Mouse (Mus musculus) megakaryocyte progenitor cell, adult 5-6 weeks (primary cell): ENCODE results near the gene Poc1a. TPM values are rescaled to one million over a fixed set of nuclear protein-coding genes. Genes with fewer than 3 reads are reported as not detected.

Experiments
- ATAC-seq: replicated peaks from 2 replicates; pipeline ENCODE4 v1.8.0; 2016; ENCODE audit warnings: mild to moderate bottlenecking, moderate TSS enrichment, inconsistent platforms; ENCODE audit not compliant: poor library complexity
- total RNA-seq, 2 experiments: library from RNA; stranded (forward) in 1 of 2; stranded (reverse) in 1 of 2; fragments of 157-497, 149-512 nt in 1 of 2; fragments of 200-1000 nt in 1 of 2; gene quantifications; 2 replicates each; pipeline versions ENCODE4 v1.2.3 to v1.2.4; 2015 to 2017

The Poc1a gene
- total RNA-seq, 2 experiments from 2014 or later, result 38.9 to 43.8 TPM

DNA sequence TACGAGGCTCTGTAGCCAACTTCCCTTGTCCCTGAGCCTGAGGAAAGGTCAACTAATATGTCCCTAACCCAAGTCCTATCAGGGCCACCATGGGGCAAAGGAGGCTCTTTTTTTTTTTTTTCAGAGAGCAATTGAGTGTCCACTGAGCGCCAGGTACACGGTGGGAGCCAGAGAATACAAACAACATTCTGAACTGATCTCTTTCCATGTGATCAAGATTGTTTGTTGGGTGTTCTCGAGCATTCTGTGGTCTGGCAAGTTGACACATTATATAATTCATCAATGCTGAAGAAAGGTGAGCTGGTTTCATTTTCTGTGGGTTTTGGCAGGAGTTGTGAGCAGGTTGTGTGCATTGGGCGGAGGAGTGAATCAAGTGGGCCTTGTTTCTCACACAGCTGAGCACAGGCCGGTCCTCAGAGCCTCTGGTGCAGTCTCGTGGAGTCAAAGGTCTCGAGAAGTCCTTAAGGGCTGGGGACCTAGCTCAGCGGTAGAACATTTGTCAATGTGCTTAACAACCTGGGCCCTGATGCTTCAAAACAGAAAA is 17.4 kb upstream of the Poc1a start:
- no peak for ATAC-seq

DNA sequence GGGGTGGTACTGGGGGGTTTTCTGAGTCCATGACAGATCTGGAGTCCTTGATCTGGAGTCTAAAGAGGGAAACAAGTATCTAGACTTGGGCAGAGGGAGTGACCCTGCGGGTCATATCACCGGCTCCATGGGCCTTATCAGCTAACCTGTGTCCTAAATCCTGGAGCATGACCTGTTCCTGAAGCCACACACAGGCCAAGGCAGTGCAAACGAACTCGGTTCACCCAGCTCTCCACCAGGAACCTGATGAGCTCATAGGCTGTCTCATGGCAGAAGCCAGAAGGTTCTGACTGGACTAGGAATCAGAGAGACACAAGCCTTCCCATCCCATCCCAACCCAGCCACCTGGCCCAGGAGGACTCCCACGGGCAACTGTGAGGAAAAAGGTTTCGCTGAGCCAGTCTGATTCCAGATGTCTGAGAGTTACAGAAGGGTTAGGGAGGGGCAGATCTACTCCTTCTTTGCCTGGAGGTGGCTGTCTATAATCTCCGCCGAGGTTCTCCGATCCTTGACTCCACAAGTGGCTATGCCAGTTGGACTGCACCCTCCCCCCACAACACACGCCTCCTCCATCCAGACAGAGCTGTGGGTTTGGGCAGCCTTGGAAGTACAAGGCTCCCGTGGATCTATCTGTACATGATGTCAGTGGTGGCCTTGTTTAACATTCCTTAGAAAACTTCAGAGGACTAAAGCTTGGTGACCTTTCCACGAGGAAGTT is 15.3 kb upstream of the Poc1a start:
- no peak for ATAC-seq

GRCm38 (mm10) chr9:106266936-106267657 is 13.8 kb upstream of the Poc1a start:
- no peak for ATAC-seq

DNA sequence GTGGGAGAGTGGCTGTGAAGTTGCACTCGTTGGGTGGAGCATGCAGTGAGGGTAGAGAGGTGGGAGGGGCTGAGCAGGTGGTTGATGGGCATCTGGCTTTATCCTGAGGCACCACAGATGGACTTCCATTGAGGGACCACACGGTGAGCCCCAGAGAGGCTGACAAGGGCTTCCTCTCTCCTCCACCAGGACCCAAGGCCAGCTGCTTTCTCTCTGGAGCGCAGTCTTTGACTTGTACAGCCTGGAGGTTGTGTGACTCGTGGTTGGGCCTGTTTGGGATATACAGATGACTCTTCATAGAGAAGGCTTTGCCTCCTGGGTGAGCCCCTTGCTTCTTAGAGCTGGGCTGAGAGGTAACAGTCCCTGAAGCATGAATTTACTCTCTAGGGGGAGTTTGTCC is 12.4 kb upstream of the Poc1a start:
- ATAC-seq, result peak; percentile 21; the same call in 1 of the 2 replicates

DNA sequence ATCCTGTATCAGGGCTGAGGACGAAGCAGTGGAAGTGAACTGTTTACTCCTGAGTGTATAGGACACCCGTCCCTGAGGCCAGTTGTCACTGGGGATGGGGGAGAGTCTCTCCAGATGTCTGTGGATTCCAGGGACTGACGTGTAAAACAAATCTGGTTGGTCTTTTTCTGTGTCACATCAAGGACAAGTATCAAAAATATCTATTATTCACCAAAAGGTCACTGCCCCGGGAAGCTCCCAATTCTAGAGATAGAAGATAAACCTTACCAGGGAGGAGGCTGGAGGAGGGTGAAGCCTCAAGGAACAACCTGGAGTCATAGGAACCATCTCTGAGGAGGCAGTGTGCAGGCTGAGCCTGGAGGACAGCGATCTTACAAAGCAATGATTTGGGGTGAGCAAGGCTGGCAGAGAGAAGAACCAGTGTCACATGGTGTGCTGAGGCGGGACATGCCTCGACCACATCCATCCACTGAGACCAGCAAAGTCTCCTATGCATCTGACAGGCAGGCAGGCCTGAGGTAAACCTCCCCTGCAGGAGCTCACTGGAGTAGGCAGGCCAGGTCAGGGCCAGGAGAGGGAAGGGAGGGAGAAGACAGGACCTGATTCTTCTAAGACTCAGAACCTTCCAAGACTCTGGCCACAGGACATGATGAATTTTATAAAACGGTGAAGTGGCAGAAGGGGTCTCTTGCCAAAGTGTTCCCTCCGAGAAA is 11.6 kb upstream of the Poc1a start:
- no peak for ATAC-seq

- ATAC-seq, result peak; percentile 80
Measured at GRCm38 (mm10) chr9:106269879-106270278, 11.0 kb upstream of the Poc1a start.

GRCm38 (mm10) chr9:106270656-106271055 is 10.2 kb upstream of the Poc1a start:
- ATAC-seq, result no peak

GRCm38 (mm10) chr9:106272288-106272687 is 8.6 kb upstream of the Poc1a start:
- no peak for ATAC-seq

GRCm38 (mm10) chr9:106273276-106273675 is 7.6 kb upstream of the Poc1a start:
- no peak for ATAC-seq

GRCm38 (mm10) chr9:106273791-106274190 is 7.1 kb upstream of the Poc1a start:
- ATAC-seq, result no peak

GRCm38 (mm10) chr9:106274652-106275180 is 6.1 kb upstream of the Poc1a start:
- no peak for ATAC-seq

- ATAC-seq, result no peak
Measured at GRCm38 (mm10) chr9:106275806-106276205, 5.1 kb upstream of the Poc1a start.

- peak; percentile 45 for ATAC-seq
Measured at GRCm38 (mm10) chr9:106280386-106280785, 475 bp upstream of the Poc1a start.

GRCm38 (mm10) chr9:106282024-106282423 is 1.2 kb downstream of the Poc1a start:
- no peak for ATAC-seq

- no peak for ATAC-seq
Measured at GRCm38 (mm10) chr9:106287165-106287564, 6.3 kb downstream of the Poc1a start.

DNA sequence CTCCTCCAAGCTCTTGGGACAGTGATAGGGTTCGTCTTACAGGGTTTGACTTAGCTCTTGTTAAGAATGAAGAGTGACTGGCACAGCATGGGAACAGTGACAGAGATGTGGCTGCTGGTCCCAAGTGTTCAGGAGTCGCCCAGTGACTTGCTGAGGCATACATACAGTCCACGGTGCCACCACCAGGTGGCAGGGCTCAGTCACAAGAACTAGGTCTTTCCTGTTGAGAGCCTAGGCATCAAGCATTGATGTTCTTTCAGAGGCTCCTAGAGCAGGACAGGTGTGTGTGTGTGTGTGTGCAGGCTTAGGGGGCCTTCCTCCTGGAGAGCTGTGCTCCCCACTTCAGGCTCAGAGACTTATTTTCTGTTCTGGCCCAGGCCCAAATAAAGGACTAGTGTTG is 8.0 kb downstream of the Poc1a start:
- peak; percentile 94 for ATAC-seq

- no peak for ATAC-seq
Measured at GRCm38 (mm10) chr9:106289841-106290240, 9.0 kb downstream of the Poc1a start.

GRCm38 (mm10) chr9:106290636-106291122 is 9.8 kb downstream of the Poc1a start:
- ATAC-seq, result no peak

- no peak for ATAC-seq
Measured at GRCm38 (mm10) chr9:106293569-106294156, 12.8 kb downstream of the Poc1a start.

- ATAC-seq, result peak; percentile 56
Measured at GRCm38 (mm10) chr9:106296637-106297174, 15.8 kb downstream of the Poc1a start.
